Mouse (Mus musculus) forebrain, embryonic 16.5 days (tissue): ENCODE measurements at regions not wholly inside any gene's neighbourhood (a gene's known extent, or its start where the extent isn't known, plus 50 kb on each side); places are given as distances from the start of the nearest gene placed in this dataset.
A peak's percentile ranks its signal among the peaks of the same experiment; 100 is the strongest.

Experiments
- ATAC-seq: fragments of 200-750 bp; cut with Nextera tagmentation; 2 replicates; pipeline ENCODE4 v1.8.0; 2017; ENCODE audit warnings: mild to moderate bottlenecking, moderate library complexity
- H3K27ac ChIP-seq: fragments of 300-500 bp; sonication (generic); 2 replicates; pipeline ENCODE4 v1.5.1; 2014; ENCODE audit warnings: low read length, control low read depth
- H3K27me3 ChIP-seq: fragments of 300-500 bp; sonication (generic); replicated peaks from 2 replicates; pipeline ENCODE4 v1.6.1; 2014; ENCODE audit warnings: low read length; ENCODE audit not compliant: control insufficient read depth, insufficient read depth
- H3K36me3 ChIP-seq: fragments of 300-500 bp; sonication (generic); 2 replicates; pipeline ENCODE4 v1.6.1; 2014; ENCODE audit not compliant: control insufficient read depth, insufficient read depth
- H3K4me1 ChIP-seq: fragments of 300-500 bp; sonication (generic); replicated peaks from 2 replicates; pipeline ENCODE4 v1.6.1; 2014; ENCODE audit warnings: low read length; ENCODE audit not compliant: control insufficient read depth, insufficient read depth
- H3K4me2 ChIP-seq: fragments of 300-500 bp; sonication (generic); 2 replicates; pipeline ENCODE4 v1.6.1; 2014; ENCODE audit warnings: mild to moderate bottlenecking, low read length, control low read depth
- H3K4me3 ChIP-seq: fragments of 300-500 bp; sonication (generic); replicated peaks from 2 replicates; pipeline ENCODE4 v1.5.1; 2014; ENCODE audit warnings: mild to moderate bottlenecking, low read length, control low read depth
- H3K9ac ChIP-seq: fragments of 300-500 bp; sonication (generic); replicated peaks from 2 replicates; pipeline ENCODE4 v1.6.1; 2014; ENCODE audit warnings: low read depth, low read length, control low read depth
- H3K9me3 ChIP-seq: fragments of 300-500 bp; sonication (generic); 2 replicates; pipeline ENCODE4 v1.6.1; 2016; ENCODE audit warnings: low read length; ENCODE audit not compliant: control insufficient read depth
- WGBS: fragments of 180-500 bp; shearing (Covaris S2); extraction: QIAGEN DNeasy Blood & Tissue Kit; methylation state at CpG from one replicate; pipeline ENCODE4 v1.1.7; 2014; 5-methylcytosine and 5-hydroxymethylcytosine counted together

GRCm38 (mm10) chr3:112846019-112846418 is 412.6 kb downstream of the Amy2a5 start:
- 49% methylated on average over 2 of the region's 2 CpGs for WGBS

More at GRCm38 (mm10) chr3:112846019-112846418, 412.6 kb downstream of the Amy2a5 start:
- Histone ChIP-seq H3K4me1 (no peaks in the 10 kb centered on the region), H3K27ac (no peak overlapping the region), H3K4me2 (no peak overlapping the region), H3K9me3 (no peaks in the 10 kb centered on the region), H3K4me3 (no peak overlapping the region), H3K9ac (no peak overlapping the region), H3K36me3 (no peaks in the 10 kb centered on the region), H3K27me3 (no peaks in the 10 kb centered on the region)
- ATAC-seq: peak; percentile 65
